Mouse (Mus musculus): Measurements from ENCODE around the gene Slc16a12. TPM values are rescaled to one million over a fixed set of nuclear protein-coding genes. Genes with fewer than 3 reads are reported as not detected.
A peak's percentile ranks its signal among the peaks of the same experiment; 100 is the strongest.

The Slc16a12 gene
- polyA plus RNA-seq, 1 experiment from 2014 or later, result 2.4 TPM

- H3K27me3 ChIP-seq (replicated peaks; ENCODE audit: control insufficient read depth, insufficient read depth, low read length), result no peaks in the 10 kb centered on the region
- no peaks in the 10 kb centered on the region for H3K36me3 ChIP-seq (ENCODE audit: control insufficient read depth, insufficient read depth, low read length)
- DNase-seq (ENCODE audit: low spot score), result no peak
- WGBS, result 84% methylated on average over 3 of the region's 3 CpGs
- H3K9ac ChIP-seq (ENCODE audit: low read depth, low read length), result no peak overlapping the region
- no peaks in the 10 kb centered on the region for H3K9me3 ChIP-seq (ENCODE audit: control insufficient read depth, low read length)
- H3K4me3 ChIP-seq (ENCODE audit: low read depth, low read length), result no peak overlapping the region
- no peak for ATAC-seq (ENCODE audit: low read depth)
- H3K27ac ChIP-seq (replicated peaks; ENCODE audit: low read depth, low read length), result no peak overlapping the region
- H3K4me1 ChIP-seq (ENCODE audit: control insufficient read depth, insufficient read depth, low read length), result no peaks in the 10 kb centered on the region
- H3K4me2 ChIP-seq (ENCODE audit: low read depth, low read length), result no peak overlapping the region
Observed at GRCm38 (mm10) chr19:34722541-34722940, 24.5 kb downstream of the Slc16a12 start.

GRCm38 (mm10) chr19:34720130-34720529 is 27.0 kb downstream of the Slc16a12 start:
- no peaks in the 10 kb centered on the region for H3K4me1 ChIP-seq (ENCODE audit: control insufficient read depth, insufficient read depth, low read length)
- H3K9me3 ChIP-seq (ENCODE audit: control insufficient read depth, low read length), result no peaks in the 10 kb centered on the region
- no peaks in the 10 kb centered on the region for H3K27me3 ChIP-seq (replicated peaks; ENCODE audit: control insufficient read depth, insufficient read depth, low read length)
- ATAC-seq (ENCODE audit: low read depth) (no peak), DNase-seq (ENCODE audit: low spot score) (no peak)
- no peak overlapping the region for H3K9ac ChIP-seq (ENCODE audit: low read depth, low read length)
- no peaks in the 10 kb centered on the region for H3K36me3 ChIP-seq (ENCODE audit: control insufficient read depth, insufficient read depth, low read length)
- no peak overlapping the region for H3K4me3 ChIP-seq (ENCODE audit: low read depth, low read length)
- no peak overlapping the region for H3K27ac ChIP-seq (replicated peaks; ENCODE audit: low read depth, low read length)
- H3K4me2 ChIP-seq (ENCODE audit: low read depth, low read length), result no peak overlapping the region

- Histone ChIP-seq H3K27ac (replicated peaks; ENCODE audit: low read depth, low read length) (no peak overlapping the region), H3K4me2 (ENCODE audit: low read depth, low read length) (no peak overlapping the region), H3K9me3 (ENCODE audit: control insufficient read depth, low read length) (no peaks in the 10 kb centered on the region), H3K27me3 (replicated peaks; ENCODE audit: control insufficient read depth, insufficient read depth, low read length) (no peaks in the 10 kb centered on the region), H3K4me3 (ENCODE audit: low read depth, low read length) (no peak overlapping the region), H3K4me1 (ENCODE audit: control insufficient read depth, insufficient read depth, low read length) (no peaks in the 10 kb centered on the region), H3K36me3 (ENCODE audit: control insufficient read depth, insufficient read depth, low read length) (no peaks in the 10 kb centered on the region), H3K9ac (ENCODE audit: low read depth, low read length) (no peak overlapping the region)
- no peak for ATAC-seq (ENCODE audit: low read depth)
- no peak for DNase-seq (ENCODE audit: low spot score)
- 84% methylated on average over 5 of the region's 5 CpGs for WGBS
Observed at GRCm38 (mm10) chr19:34718963-34719362, 28.1 kb downstream of the Slc16a12 start.

- H3K9ac ChIP-seq (ENCODE audit: low read depth, low read length), result no peak overlapping the region
- 56% methylated on average over 2 of the region's 2 CpGs for WGBS
- H3K4me2 ChIP-seq (ENCODE audit: low read depth, low read length), result no peak overlapping the region
- H3K4me1 ChIP-seq (ENCODE audit: control insufficient read depth, insufficient read depth, low read length), result no peaks in the 10 kb centered on the region
- H3K9me3 ChIP-seq (ENCODE audit: control insufficient read depth, low read length), result no peaks in the 10 kb centered on the region
- H3K36me3 ChIP-seq (ENCODE audit: control insufficient read depth, insufficient read depth, low read length), result no peaks in the 10 kb centered on the region
- no peak for ATAC-seq (ENCODE audit: low read depth)
- no peaks in the 10 kb centered on the region for H3K27me3 ChIP-seq (replicated peaks; ENCODE audit: control insufficient read depth, insufficient read depth, low read length)
- no peak for DNase-seq (ENCODE audit: low spot score)
- no peak overlapping the region for H3K4me3 ChIP-seq (ENCODE audit: low read depth, low read length)
- no peak overlapping the region for H3K27ac ChIP-seq (replicated peaks; ENCODE audit: low read depth, low read length)
Observed at GRCm38 (mm10) chr19:34718478-34718877, 28.6 kb downstream of the Slc16a12 start.

GRCm38 (mm10) chr19:34715895-34716294 is 31.2 kb downstream of the Slc16a12 start:
- Histone ChIP-seq H3K9me3 (ENCODE audit: control insufficient read depth, low read length) (no peaks in the 10 kb centered on the region), H3K4me2 (ENCODE audit: low read depth, low read length) (no peak overlapping the region), H3K27ac (replicated peaks; ENCODE audit: low read depth, low read length) (no peak overlapping the region), H3K4me3 (ENCODE audit: low read depth, low read length) (no peak overlapping the region), H3K36me3 (ENCODE audit: control insufficient read depth, insufficient read depth, low read length) (no peaks in the 10 kb centered on the region), H3K4me1 (ENCODE audit: control insufficient read depth, insufficient read depth, low read length) (no peaks in the 10 kb centered on the region), H3K27me3 (replicated peaks; ENCODE audit: control insufficient read depth, insufficient read depth, low read length) (no peaks in the 10 kb centered on the region), H3K9ac (ENCODE audit: low read depth, low read length) (no peak overlapping the region)
- no peak for DNase-seq (ENCODE audit: low spot score)
- 79% methylated on average over 1 of the region's 1 CpGs for WGBS
- no peak for ATAC-seq (ENCODE audit: low read depth)

GRCm38 (mm10) chr19:34714250-34714666 is 32.8 kb downstream of the Slc16a12 start:
- H3K4me3 ChIP-seq (ENCODE audit: low read depth, low read length), result no peak overlapping the region
- WGBS, result 69% methylated on average over 5 of the region's 5 CpGs
- H3K36me3 ChIP-seq (ENCODE audit: control insufficient read depth, insufficient read depth, low read length), result no peaks in the 10 kb centered on the region
- no peak overlapping the region for H3K27ac ChIP-seq (replicated peaks; ENCODE audit: low read depth, low read length)
- H3K4me1 ChIP-seq (ENCODE audit: control insufficient read depth, insufficient read depth, low read length), result no peaks in the 10 kb centered on the region
- H3K4me2 ChIP-seq (ENCODE audit: low read depth, low read length), result no peak overlapping the region
- no peaks in the 10 kb centered on the region for H3K27me3 ChIP-seq (replicated peaks; ENCODE audit: control insufficient read depth, insufficient read depth, low read length)
- peak; percentile 50 for DNase-seq (ENCODE audit: low spot score)
- no peak overlapping the region for H3K9ac ChIP-seq (ENCODE audit: low read depth, low read length)
- H3K9me3 ChIP-seq (ENCODE audit: control insufficient read depth, low read length), result no peaks in the 10 kb centered on the region
- peak; percentile 78; the same call in 1 of the 2 replicates for ATAC-seq (ENCODE audit: low read depth)

- no peaks in the 10 kb centered on the region for H3K4me1 ChIP-seq (ENCODE audit: control insufficient read depth, insufficient read depth, low read length)
- no peak overlapping the region for H3K27ac ChIP-seq (replicated peaks; ENCODE audit: low read depth, low read length)
- no peak overlapping the region for H3K9ac ChIP-seq (ENCODE audit: low read depth, low read length)
- H3K4me2 ChIP-seq (ENCODE audit: low read depth, low read length), result no peak overlapping the region
- H3K27me3 ChIP-seq (replicated peaks; ENCODE audit: control insufficient read depth, insufficient read depth, low read length), result no peaks in the 10 kb centered on the region
- 83% methylated on average over 2 of the region's 2 CpGs for WGBS
- no peaks in the 10 kb centered on the region for H3K36me3 ChIP-seq (ENCODE audit: control insufficient read depth, insufficient read depth, low read length)
- ATAC-seq (ENCODE audit: low read depth), result no peak
- H3K4me3 ChIP-seq (ENCODE audit: low read depth, low read length), result no peak overlapping the region
- H3K9me3 ChIP-seq (ENCODE audit: control insufficient read depth, low read length), result no peaks in the 10 kb centered on the region
- no peak for DNase-seq (ENCODE audit: low spot score)
Observed at GRCm38 (mm10) chr19:34712050-34712449, 35.0 kb downstream of the Slc16a12 start.

- Histone ChIP-seq H3K27me3 (replicated peaks; ENCODE audit: control insufficient read depth, insufficient read depth, low read length) (no peaks in the 10 kb centered on the region), H3K9me3 (ENCODE audit: control insufficient read depth, low read length) (no peaks in the 10 kb centered on the region), H3K9ac (ENCODE audit: low read depth, low read length) (no peak overlapping the region), H3K4me2 (ENCODE audit: low read depth, low read length) (no peak overlapping the region), H3K4me1 (ENCODE audit: control insufficient read depth, insufficient read depth, low read length) (no peaks in the 10 kb centered on the region), H3K27ac (replicated peaks; ENCODE audit: low read depth, low read length) (no peak overlapping the region), H3K4me3 (ENCODE audit: low read depth, low read length) (no peak overlapping the region), H3K36me3 (ENCODE audit: control insufficient read depth, insufficient read depth, low read length) (no peaks in the 10 kb centered on the region)
- WGBS, result 72% methylated on average over 2 of the region's 2 CpGs
- no peak for DNase-seq (ENCODE audit: low spot score)
- ATAC-seq (ENCODE audit: low read depth), result no peak
Observed at GRCm38 (mm10) chr19:34708221-34708620, 38.9 kb downstream of the Slc16a12 start.

GRCm38 (mm10) chr19:34707571-34707970 is 39.5 kb downstream of the Slc16a12 start:
- 53% methylated on average over 2 of the region's 2 CpGs for WGBS

More at GRCm38 (mm10) chr19:34707571-34707970, 39.5 kb downstream of the Slc16a12 start:
- H3K36me3 ChIP-seq (ENCODE audit: control insufficient read depth, insufficient read depth, low read length), result no peaks in the 10 kb centered on the region
- ATAC-seq (ENCODE audit: low read depth) (no peak), DNase-seq (ENCODE audit: low spot score) (no peak)
- H3K4me2 ChIP-seq (ENCODE audit: low read depth, low read length), result no peak overlapping the region
- H3K9ac ChIP-seq (ENCODE audit: low read depth, low read length), result no peak overlapping the region
- H3K27me3 ChIP-seq (replicated peaks; ENCODE audit: control insufficient read depth, insufficient read depth, low read length), result no peaks in the 10 kb centered on the region
- no peak overlapping the region for H3K27ac ChIP-seq (replicated peaks; ENCODE audit: low read depth, low read length)
- no peak overlapping the region for H3K4me3 ChIP-seq (ENCODE audit: low read depth, low read length)
- no peaks in the 10 kb centered on the region for H3K4me1 ChIP-seq (ENCODE audit: control insufficient read depth, insufficient read depth, low read length)
- no peaks in the 10 kb centered on the region for H3K9me3 ChIP-seq (ENCODE audit: control insufficient read depth, low read length)

Measured in embryonic facial prominence, embryonic 14.5 days (tissue).